ENCODE assay signal across 29 mouse cellular contexts in genomic region chr13:74275726-74276125, GRCm38 (mm10). TPM values are rescaled to one million over a fixed set of nuclear protein-coding genes. Genes with fewer than 3 reads are reported as not detected.
DNase-seq lines count a peak whose midpoint lies in the region; ATAC-seq and TF ChIP-seq lines count a peak whose summit lies in the region.
"Had no signal": no experiment of that assay in that cellular context is flagged by ENCODE, and none has a peak within 500 bp of the region (broad histone marks: within the 10 kb centered on the region; RNA-seq: fewer than 3 reads in every experiment).

No protein-coding gene starts in this region.

- no peaks in the 10 kb centered on the region for H3K9me3 ChIP-seq in stomach, embryonic 14.5 days (ENCODE audit: control insufficient read depth, low read depth, low read length)
- H3K9me3 ChIP-seq in stomach, postnatal 0 days (ENCODE audit: control insufficient read depth, low read length) = no peaks in the 10 kb centered on the region
- H3K9me3 ChIP-seq in liver, embryonic 11.5 days (ENCODE audit: control insufficient read depth, low read length) = no peaks in the 10 kb centered on the region
- H3K9me3 ChIP-seq in liver, embryonic 16.5 days (replicated peaks; ENCODE audit: control insufficient read depth, low read length) = no peaks in the 10 kb centered on the region
- H3K9me3 ChIP-seq in hindbrain, embryonic 12.5 days (replicated peaks) = no peaks in the 10 kb centered on the region
- H3K9me3 ChIP-seq: embryonic facial prominence, embryonic 13.5 days; forebrain, embryonic 12.5 days; hindbrain, embryonic 10.5 days; limb, embryonic 15.5 days; lung, embryonic 15.5 days; megakaryocyte, embryonic 14.5 days; midbrain, embryonic 13.5 days; neural tube, embryonic 13.5 days; stomach, embryonic 15.5 days had no signal

- H3K36me3 ChIP-seq in stomach, embryonic 14.5 days (ENCODE audit: control insufficient read depth, insufficient read depth, low read length) = no peaks in the 10 kb centered on the region
- H3K36me3 ChIP-seq in stomach, postnatal 0 days (ENCODE audit: control insufficient read depth, insufficient read depth, low read length) = no peaks in the 10 kb centered on the region
- H3K36me3 ChIP-seq in liver, embryonic 11.5 days (ENCODE audit: control insufficient read depth, insufficient read depth, low read length) = no peaks in the 10 kb centered on the region
- no peaks in the 10 kb centered on the region for H3K36me3 ChIP-seq in liver, embryonic 16.5 days (ENCODE audit: control insufficient read depth, insufficient read depth)
- H3K36me3 ChIP-seq in hindbrain, embryonic 12.5 days = no peaks in the 10 kb centered on the region
- H3K36me3 ChIP-seq: embryonic facial prominence, embryonic 13.5 days; forebrain, embryonic 12.5 days; hindbrain, embryonic 10.5 days; limb, embryonic 15.5 days; lung, embryonic 15.5 days; midbrain, embryonic 13.5 days; neural tube, embryonic 13.5 days; stomach, embryonic 15.5 days had no signal

- H3K27ac ChIP-seq in stomach, embryonic 14.5 days (ENCODE audit: low read length) = no peak overlapping the region
- no peak overlapping the region for H3K27ac ChIP-seq in stomach, postnatal 0 days (replicated peaks)
- no peak overlapping the region for H3K27ac ChIP-seq in liver, embryonic 11.5 days (ENCODE audit: low read depth, low read length)
- peak overlapping the region; percentile 12; the same call in 1 of the 2 replicates for H3K27ac ChIP-seq in liver, embryonic 16.5 days (ENCODE audit: low read length)
- no peak overlapping the region for H3K27ac ChIP-seq in hindbrain, embryonic 12.5 days
- H3K27ac ChIP-seq: embryonic facial prominence, embryonic 13.5 days; forebrain, embryonic 12.5 days; hindbrain, embryonic 10.5 days; limb, embryonic 15.5 days; lung, embryonic 15.5 days; midbrain, embryonic 13.5 days; neural tube, embryonic 13.5 days; stomach, embryonic 15.5 days had no signal

- no peak overlapping the region for H3K9ac ChIP-seq in stomach, embryonic 14.5 days (replicated peaks; ENCODE audit: low read depth, low read length)
- no peak overlapping the region for H3K9ac ChIP-seq in stomach, postnatal 0 days (ENCODE audit: low read length)
- no peak overlapping the region for H3K9ac ChIP-seq in liver, embryonic 11.5 days (ENCODE audit: low read depth, low read length)
- H3K9ac ChIP-seq in liver, embryonic 16.5 days (ENCODE audit: low read depth, low read length) = no peak overlapping the region
- no peak overlapping the region for H3K9ac ChIP-seq in hindbrain, embryonic 12.5 days
- H3K9ac ChIP-seq: embryonic facial prominence, embryonic 13.5 days; forebrain, embryonic 12.5 days; forebrain, postnatal 0 days; limb, embryonic 15.5 days; lung, embryonic 15.5 days; midbrain, embryonic 13.5 days; neural tube, embryonic 13.5 days; stomach, embryonic 15.5 days had no signal

- WGBS in stomach, embryonic 14.5 days = 68% methylated on average over 4 of the region's 4 CpGs
- 65% methylated on average over 4 of the region's 4 CpGs for WGBS in stomach, postnatal 0 days
- WGBS in liver, embryonic 11.5 days = 46% methylated on average over 4 of the region's 4 CpGs
- WGBS in liver, embryonic 16.5 days (ENCODE audit: insufficient replicate concordance) = 23% methylated on average over 4 of the region's 4 CpGs
- WGBS in hindbrain, embryonic 12.5 days = 78% methylated on average over 4 of the region's 4 CpGs

- DNase-seq in stomach, postnatal 0 days (ENCODE audit: low spot score) = no peak
- no peak for DNase-seq in liver, embryonic 11.5 days (ENCODE audit: low spot score)
- DNase-seq in kidney, adult 18-20 months = no peak
- DNase-seq: adrenal gland, postnatal 25 days; cerebellum, adult 11-12 months; cerebellum, adult 9-11 months; forebrain, postnatal 0 days; gastrocnemius, postnatal 10 days; heart, postnatal 14 days; kidney, adult 2 months; kidney, postnatal 36 days; thymus, postnatal 14 days had no signal

- no peak overlapping the region for H3K4me3 ChIP-seq in stomach, embryonic 14.5 days (ENCODE audit: low read depth, low read length)
- H3K4me3 ChIP-seq in stomach, postnatal 0 days (ENCODE audit: low read depth, low read length) = no peak overlapping the region
- no peak overlapping the region for H3K4me3 ChIP-seq in liver, embryonic 11.5 days (ENCODE audit: low read depth, low read length)
- no peak overlapping the region for H3K4me3 ChIP-seq in liver, embryonic 16.5 days (ENCODE audit: low read depth, low read length)
- H3K4me3 ChIP-seq in hindbrain, embryonic 12.5 days = no peak overlapping the region
- H3K4me3 ChIP-seq: embryonic facial prominence, embryonic 13.5 days; erythroblast, embryonic 14.5 days; forebrain, embryonic 12.5 days; hindbrain, embryonic 10.5 days; limb, embryonic 15.5 days; lung, embryonic 15.5 days; megakaryocyte, embryonic 14.5 days; midbrain, embryonic 13.5 days; neural tube, embryonic 13.5 days; stomach, embryonic 15.5 days had no signal

- peak; percentile 33; the same call in 1 of the 2 replicates for ATAC-seq in stomach, embryonic 14.5 days (ENCODE audit: insufficient number of reproducible peaks, insufficient read depth, low FRiP score, low read depth)
- ATAC-seq in stomach, postnatal 0 days (ENCODE audit: low FRiP score, low TSS enrichment) = no peak
- peak; percentile 68 for ATAC-seq in liver, embryonic 11.5 days (replicated peaks; ENCODE audit: low FRiP score)
- peak; percentile 75 for ATAC-seq in liver, embryonic 16.5 days (ENCODE audit: low read depth)
- ATAC-seq in megakaryocyte, adult 5-6 weeks (ENCODE audit: poor library complexity, severe bottlenecking) = no peak
- no peak for ATAC-seq in erythroblast, adult 5-6 weeks (replicated peaks; ENCODE audit: low FRiP score, poor library complexity, severe bottlenecking)
- ATAC-seq in hindbrain, embryonic 12.5 days (ENCODE audit: low FRiP score) = no peak
- ATAC-seq: forebrain, postnatal 0 days; hindbrain, embryonic 16.5 days; midbrain, embryonic 13.5 days had no signal

- no peak for TF ChIP-seq EP300 in stomach, postnatal 0 days (optimal IDR thresholded peaks at IDR 0.05)

- no peaks in the 10 kb centered on the region for H3K4me1 ChIP-seq in stomach, embryonic 14.5 days (ENCODE audit: control insufficient read depth, insufficient read depth, low read length)
- no peaks in the 10 kb centered on the region for H3K4me1 ChIP-seq in stomach, postnatal 0 days (replicated peaks; ENCODE audit: control insufficient read depth, insufficient read depth)
- H3K4me1 ChIP-seq in liver, embryonic 11.5 days (replicated peaks; ENCODE audit: control insufficient read depth, insufficient read depth, low read length) = no peaks in the 10 kb centered on the region
- H3K4me1 ChIP-seq in liver, embryonic 16.5 days (ENCODE audit: control insufficient read depth, low read depth, low read length) = peaks cover 13% of the 10 kb centered on the region
- no peaks in the 10 kb centered on the region for H3K4me1 ChIP-seq in hindbrain, embryonic 12.5 days
- H3K4me1 ChIP-seq: embryonic facial prominence, embryonic 13.5 days; forebrain, embryonic 12.5 days; hindbrain, embryonic 10.5 days; limb, embryonic 15.5 days; lung, embryonic 15.5 days; midbrain, embryonic 13.5 days; neural tube, embryonic 13.5 days; stomach, embryonic 15.5 days had no signal

- H3K4me2 ChIP-seq in stomach, embryonic 14.5 days (replicated peaks; ENCODE audit: low read depth, low read length) = no peak overlapping the region
- no peak overlapping the region for H3K4me2 ChIP-seq in stomach, postnatal 0 days (replicated peaks; ENCODE audit: low read depth)
- no peak overlapping the region for H3K4me2 ChIP-seq in liver, embryonic 11.5 days
- 0 out of 2 replicates have a peak overlapping the region, but pooled peaks have one; percentile 1 for H3K4me2 ChIP-seq in liver, embryonic 16.5 days (ENCODE audit: low read depth, low read length)
- no peak overlapping the region for H3K4me2 ChIP-seq in hindbrain, embryonic 12.5 days (replicated peaks)
- H3K4me2 ChIP-seq: embryonic facial prominence, embryonic 13.5 days; forebrain, embryonic 12.5 days; limb, embryonic 15.5 days; lung, embryonic 15.5 days; midbrain, embryonic 13.5 days; neural tube, embryonic 13.5 days; stomach, embryonic 15.5 days had no signal

- H3K27me3 ChIP-seq in stomach, embryonic 14.5 days (ENCODE audit: control insufficient read depth, insufficient read depth, low read length) = no peaks in the 10 kb centered on the region
- no peaks in the 10 kb centered on the region for H3K27me3 ChIP-seq in stomach, postnatal 0 days (ENCODE audit: control insufficient read depth, insufficient read depth, low read length)
- H3K27me3 ChIP-seq in liver, embryonic 11.5 days (replicated peaks; ENCODE audit: control insufficient read depth, insufficient read depth, low read length) = peaks cover 3% of the 10 kb centered on the region
- H3K27me3 ChIP-seq in liver, embryonic 16.5 days (ENCODE audit: control insufficient read depth, insufficient read depth, low read depth, low read length) = no peaks in the 10 kb centered on the region
- no peaks in the 10 kb centered on the region for H3K27me3 ChIP-seq in hindbrain, embryonic 12.5 days
- H3K27me3 ChIP-seq: CH12.LX; forebrain, embryonic 12.5 days; limb, embryonic 15.5 days; lung, embryonic 15.5 days; midbrain, embryonic 13.5 days; neural tube, embryonic 13.5 days; stomach, embryonic 15.5 days had no signal

- no peak for TF ChIP-seq CTCF in stomach, postnatal 0 days (IDR thresholded peaks at IDR 0.05; ENCODE audit: low read depth)

RNA-seq across cellular contexts. Expression of gene Ahrr, which starts 16.4 kb away (rescaled TPM):
- polyA plus RNA-seq in stomach, embryonic 14.5 days (2014; fragmentation: Nextera tagmentation; extraction: Ambion mirVana) = 0.41 and 0.54 TPM in 2 replicates
- polyA plus RNA-seq in stomach, postnatal 0 days (2015; fragmentation: Nextera tagmentation; extraction: Ambion mirVana) = 0.47 and 0.53 TPM in 2 replicates
- polyA plus RNA-seq in liver, embryonic 11.5 days (2014; fragmentation: Nextera tagmentation; extraction: Ambion mirVana) = 0.18 and 0.49 TPM in 2 replicates
- 0.08 and 0.11 TPM in 2 replicates for polyA plus RNA-seq in liver, embryonic 16.5 days (2015; fragmentation: Nextera tagmentation; extraction: Ambion mirVana)
- total RNA-seq in megakaryocyte, adult 5-6 weeks (2015) = 0.29 and 1.3 TPM in 2 replicates
- 1.1 TPM in 2 replicates for total RNA-seq in megakaryocyte, adult 5-6 weeks (2017)
- total RNA-seq in erythroblast, adult 5-6 weeks (2015; ENCODE audit: low replicate concordance) = not detected in 2 replicates
- total RNA-seq in erythroblast, adult 5-6 weeks (2017; ENCODE audit: low replicate concordance) = 0.51 TPM in 1 of 2 replicates, not detected in the other
- 1.2 and 2.1 TPM in 2 replicates for polyA plus RNA-seq in hindbrain, embryonic 12.5 days (2016; fragmentation: Nextera tagmentation; extraction: Ambion mirVana)

RNA-seq across cellular contexts. Expression of gene Pdcd6, which starts 41.7 kb away (rescaled TPM):
- polyA plus RNA-seq in stomach, embryonic 14.5 days (2014; fragmentation: Nextera tagmentation; extraction: Ambion mirVana) = 157 and 174 TPM in 2 replicates
- polyA plus RNA-seq in stomach, postnatal 0 days (2015; fragmentation: Nextera tagmentation; extraction: Ambion mirVana) = 138 and 142 TPM in 2 replicates
- 139 and 142 TPM in 2 replicates for polyA plus RNA-seq in liver, embryonic 11.5 days (2014; fragmentation: Nextera tagmentation; extraction: Ambion mirVana)
- 58.9 and 65.4 TPM in 2 replicates for polyA plus RNA-seq in liver, embryonic 16.5 days (2015; fragmentation: Nextera tagmentation; extraction: Ambion mirVana)
- 135 and 141 TPM in 2 replicates for total RNA-seq in megakaryocyte, adult 5-6 weeks (2015)
- 92.4 and 99.5 TPM in 2 replicates for total RNA-seq in megakaryocyte, adult 5-6 weeks (2017)
- total RNA-seq in erythroblast, adult 5-6 weeks (2015; ENCODE audit: low replicate concordance) = 39.9 and 42.5 TPM in 2 replicates
- total RNA-seq in erythroblast, adult 5-6 weeks (2017; ENCODE audit: low replicate concordance) = 25.8 and 25.9 TPM in 2 replicates
- polyA plus RNA-seq in hindbrain, embryonic 12.5 days (2016; fragmentation: Nextera tagmentation; extraction: Ambion mirVana) = 107 and 112 TPM in 2 replicates

Comparison
In these comparisons a context has a peak if more than half of its experiments do, and no peak if none do; other contexts are left out.
1. ATAC-seq: peak in stomach, embryonic 14.5 days (single experiment), liver, embryonic 11.5 days (single experiment) and liver, embryonic 16.5 days (single experiment); none in stomach, postnatal 0 days (single experiment), megakaryocyte, adult 5-6 weeks (single experiment), erythroblast, adult 5-6 weeks (single experiment) and hindbrain, embryonic 12.5 days (single experiment).